26 mouse cellular contexts compared by ENCODE assay signal in the genomic region with DNA sequence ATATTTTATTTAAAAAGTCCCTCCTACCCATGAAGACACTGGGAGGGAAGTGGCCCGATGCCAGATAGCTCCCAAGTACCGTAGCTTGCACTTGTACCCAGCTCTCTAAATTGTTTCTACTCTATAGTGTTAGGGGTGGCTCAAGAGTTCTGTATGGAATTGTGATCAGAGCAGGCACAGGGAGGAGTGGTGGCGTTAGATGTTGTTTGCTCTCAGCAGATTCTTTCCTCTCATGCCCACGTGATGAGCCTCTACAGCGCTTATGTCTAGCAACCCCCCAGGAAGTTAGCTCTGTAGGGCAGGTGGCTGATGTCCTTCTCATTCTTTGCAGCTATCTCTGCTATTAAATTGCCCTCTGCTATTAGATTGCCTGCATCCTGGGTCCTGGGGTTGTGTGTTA.
DNase-seq lines count a peak whose midpoint lies in the region; TF ChIP-seq lines count a peak whose summit lies in the region.
"Had no signal": no experiment of that assay in that cellular context is flagged by ENCODE, and none has a peak within 500 bp of the region (broad histone marks: within the 10 kb centered on the region; RNA-seq: fewer than 3 reads in every experiment).

No protein-coding gene starts in this region.

- no peak for TF ChIP-seq CTCF in spleen, adult 2 months (IDR thresholded peaks at IDR 0.05; ENCODE audit: extremely low read depth, insufficient read depth, insufficient read length, insufficient replicate concordance)
- TF ChIP-seq CTCF in thymus, adult 2 months (IDR thresholded peaks at IDR 0.05; ENCODE audit: borderline replicate concordance, control insufficient read depth, extremely low read depth, insufficient read depth, low read length, poor library complexity): no peak

- H3K4me1 ChIP-seq in spleen, adult 2 months (ENCODE audit: control insufficient read depth, insufficient read depth, insufficient read length): 0 out of 2 replicates have a peak, but pooled peaks cover 2% of the 10 kb centered on the region
- H3K4me1 ChIP-seq in thymus, adult 2 months (replicated peaks; ENCODE audit: control insufficient read depth, insufficient read depth, low read length): peaks cover 33% of the 10 kb centered on the region
- H3K4me1 ChIP-seq: forebrain, embryonic 12.5 days; midbrain, embryonic 13.5 days had no signal

- 82% methylated on average over 5 of the region's 5 CpGs for WGBS in spleen, adult 2 months
- WGBS in thymus, adult 2 months: 34% methylated on average over 5 of the region's 5 CpGs

- no peak overlapping the region for H3K4me3 ChIP-seq in spleen, adult 2 months (ENCODE audit: extremely low read depth, insufficient read depth, insufficient read length)
- H3K4me3 ChIP-seq in thymus, adult 2 months (ENCODE audit: control insufficient read depth, insufficient read depth, low read length): peak overlapping the region; percentile 6
- H3K4me3 ChIP-seq: erythroblast, embryonic 14.5 days; forebrain, embryonic 12.5 days; hindbrain, embryonic 15.5 days; intestine, embryonic 15.5 days; midbrain, embryonic 13.5 days had no signal

- H3K27me3 ChIP-seq in spleen, adult 2 months (ENCODE audit: control insufficient read depth, insufficient read depth, low read length): no peaks in the 10 kb centered on the region
- H3K27me3 ChIP-seq in thymus, adult 2 months (ENCODE audit: control insufficient read depth, insufficient read depth, low read length): no peaks in the 10 kb centered on the region
- H3K27me3 ChIP-seq: forebrain, embryonic 12.5 days; hindbrain, embryonic 15.5 days; intestine, embryonic 15.5 days; midbrain, embryonic 13.5 days had no signal

- no peak for DNase-seq in spleen, adult 2 months (ENCODE audit: low read depth in 1 of 2, low spot score in 2 of 2)
- no peak for DNase-seq in spleen, postnatal 14 days (ENCODE audit: low spot score in 2 of 2)
- DNase-seq in T-cell, adult 2 months (ENCODE audit: low spot score): peak; percentile 44
- peak; percentile 54 for DNase-seq in thymus, adult 2 months
- DNase-seq in thymus, postnatal 4 days: peak; percentile 40
- no peak for DNase-seq in gastrocnemius, postnatal 10 days
- DNase-seq in layer of hippocampus, adult 18-20 months (ENCODE audit: low spot score in 2 of 2): no peak
- DNase-seq: adrenal gland, postnatal 14 days; cerebellum, adult 11-12 months; cerebellum, adult 9-11 months; gastrocnemius, postnatal 14 days; heart, postnatal 10 days; kidney, adult 8-10 months; kidney, postnatal 4 days; liver; lung, adult 2 months; lung, postnatal 10 days; spleen, adult 18-20 months had no signal

- H3K36me3 ChIP-seq in spleen, adult 2 months (ENCODE audit: control insufficient read depth, insufficient read depth, low read length): no peaks in the 10 kb centered on the region
- no peaks in the 10 kb centered on the region for H3K36me3 ChIP-seq in thymus, adult 2 months (ENCODE audit: control insufficient read depth, insufficient read depth, low read length)
- H3K36me3 ChIP-seq: forebrain, embryonic 12.5 days; hindbrain, embryonic 15.5 days; intestine, embryonic 15.5 days; midbrain, embryonic 13.5 days had no signal

- no peak for TF ChIP-seq POLR2A in spleen, adult 2 months (IDR thresholded peaks at IDR 0.05; ENCODE audit: low read depth, low read length)
- TF ChIP-seq POLR2A in thymus, adult 2 months (IDR thresholded peaks at IDR 0.05; ENCODE audit: control insufficient read depth, extremely low read depth, insufficient read depth, low read length, poor library complexity): no peak

- peak overlapping the region; percentile 45; the same call in 1 of the 2 replicates for H3K27ac ChIP-seq in spleen, adult 2 months (ENCODE audit: insufficient read depth, low read length)
- H3K27ac ChIP-seq in thymus, adult 2 months (ENCODE audit: control insufficient read depth, insufficient read depth, low read length): peak overlapping the region; percentile 98
- H3K27ac ChIP-seq: forebrain, embryonic 12.5 days; hindbrain, embryonic 15.5 days; intestine, embryonic 15.5 days; kidney, postnatal 0 days; liver, embryonic 14.5 days; macrophage; midbrain, embryonic 13.5 days had no signal

Comparison
In these comparisons a context has a peak if more than half of its experiments do, and no peak if none do; other contexts are left out.
1. DNase-seq: peak in T-cell, adult 2 months (single experiment), thymus, adult 2 months (single experiment) and thymus, postnatal 4 days (single experiment); none in spleen, adult 2 months (0 of 2), spleen, postnatal 14 days (0 of 2), gastrocnemius, postnatal 10 days (single experiment) and layer of hippocampus, adult 18-20 months (0 of 2).